Mouse (Mus musculus) E14TG2a.4 (cell line): ENCODE data around the gene Myl3.

Experiments used
- CTCF ChIP-seq: conservative IDR thresholded peaks from 2 replicates; pipeline ENCODE4 v1.5.1; 2014; ENCODE audit warnings: low read length
- NANOG ChIP-seq: IDR thresholded peaks from 2 replicates; pipeline ENCODE4 v1.6.1; 2014; ENCODE audit warnings: borderline replicate concordance, low read length, mixed read lengths

DNA sequence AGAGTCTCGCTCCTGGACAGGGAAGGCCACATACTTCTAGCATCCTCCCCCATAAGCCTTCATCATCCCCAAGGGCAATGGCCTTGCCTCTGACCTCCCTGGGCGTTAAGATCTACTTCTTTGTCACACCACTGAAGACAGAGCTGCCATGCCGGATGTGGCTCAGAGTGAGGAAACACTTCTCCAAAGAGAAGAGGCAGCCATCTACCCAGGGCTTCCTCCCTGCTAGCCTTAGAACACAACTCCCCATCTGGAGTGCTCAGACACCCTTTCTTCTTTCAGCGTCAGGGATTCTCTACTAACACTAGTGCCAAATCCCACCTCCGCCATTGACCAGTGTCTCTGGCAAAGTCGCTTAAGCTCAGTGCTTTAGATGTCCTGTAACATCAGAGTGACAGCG, 7.5 kb upstream of the Myl3 start:
- TF ChIP-seq CTCF (no peak), NANOG (no peak)
